Mouse (Mus musculus) E14TG2a.4 (cell line): ENCODE measurements around the gene Dnajb6.

ENCODE experiments used
- CTCF ChIP-seq: conservative IDR thresholded peaks from 2 replicates; pipeline ENCODE4 v1.5.1; 2014; ENCODE audit warnings: low read length
- NANOG ChIP-seq: IDR thresholded peaks from 2 replicates; pipeline ENCODE4 v1.6.1; 2014; ENCODE audit warnings: borderline replicate concordance, low read length, mixed read lengths

DNA sequence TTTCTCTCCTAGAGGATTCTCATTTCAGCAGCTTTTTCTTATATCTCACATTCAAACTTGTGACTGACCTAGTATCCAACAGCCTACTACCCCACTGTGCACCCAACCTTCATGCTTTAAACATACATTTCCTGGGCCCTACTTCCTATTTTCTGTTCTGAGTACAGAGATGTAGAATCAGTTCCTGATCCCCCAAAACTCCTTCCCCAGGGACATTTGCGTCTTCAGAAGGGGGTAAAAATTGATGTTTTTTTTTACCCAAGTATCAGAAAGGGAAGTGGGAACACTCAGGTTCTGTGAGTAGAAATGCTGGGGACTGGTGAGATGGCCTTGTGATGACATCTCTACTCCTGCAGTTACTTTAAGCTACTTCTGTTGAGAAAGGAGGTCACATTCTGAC is 117.5 kb downstream of the Dnajb6 start:
- no peak for TF ChIP-seq CTCF
- no peak for TF ChIP-seq NANOG
